Mouse (Mus musculus): ENCODE data around the gene Snw1. TPM values are rescaled to one million over a fixed set of nuclear protein-coding genes. Genes with fewer than 3 reads are reported as not detected.

Snw1 gene
- total RNA-seq, 2 experiments from 2014 or later, result 47.1 to 53.2 TPM

GRCm38 (mm10) chr12:87424516-87424915 is 47.6 kb downstream of the Snw1 start:
- intact Hi-C loops (cut with DNase I), result no loop called here
- no peak for DNase-seq

- intact Hi-C loops (cut with DNase I), result no loop called here
- no peak for DNase-seq
Observed at GRCm38 (mm10) chr12:87423700-87424099, 48.4 kb downstream of the Snw1 start.

GRCm38 (mm10) chr12:87421708-87422507 is 50.2 kb downstream of the Snw1 start:
- no peak for DNase-seq
- intact Hi-C loops (cut with DNase I), result no loop called here

GRCm38 (mm10) chr12:87419974-87420485 is 52.0 kb downstream of the Snw1 start:
- no peak for DNase-seq
- intact Hi-C loops (cut with DNase I), result loop anchor here (5.0 kb wide), 3 partner anchors 73 to 288 kb away; partner anchors contain the start of genes Ahsa1 and Vipas39

GRCm38 (mm10) chr12:87418921-87419320 is 53.2 kb downstream of the Snw1 start:
- DNase-seq, result no peak
- intact Hi-C loops (cut with DNase I), result loop anchor here (5.0 kb wide), 3 partner anchors 72 to 287 kb away; partner anchors contain the start of genes Ahsa1 and Vipas39

- peak; percentile 64 to 79 for DNase-seq
- intact Hi-C loops (cut with DNase I), result loop anchor here (5.0 kb wide), 3 partner anchors 69 to 284 kb away; partner anchors contain the start of genes Ahsa1 and Vipas39
Observed at GRCm38 (mm10) chr12:87416690-87417089, 55.4 kb downstream of the Snw1 start.

- intact Hi-C loops (cut with DNase I), result loop anchor here (5.0 kb wide), 3 partner anchors 68 to 283 kb away; partner anchors contain the start of genes Ahsa1 and Vipas39
- no peak for DNase-seq
Observed at GRCm38 (mm10) chr12:87415358-87415757, 56.7 kb downstream of the Snw1 start.

GRCm38 (mm10) chr12:87413179-87413790 is 58.8 kb downstream of the Snw1 start:
- DNase-seq, result peak; percentile 73 to 85
- intact Hi-C loops (cut with DNase I), result no loop called here

- intact Hi-C loops (cut with DNase I), result no loop called here
- no peak for DNase-seq
Observed at GRCm38 (mm10) chr12:87410999-87411398, 61.1 kb downstream of the Snw1 start.

- no peak for DNase-seq
- intact Hi-C loops (cut with DNase I), result no loop called here
Observed at GRCm38 (mm10) chr12:87409123-87409522, 63.0 kb downstream of the Snw1 start.

GRCm38 (mm10) chr12:87407869-87408605 is 64.0 kb downstream of the Snw1 start:
- intact Hi-C loops (cut with DNase I), result no loop called here
- peak; percentile 64 to 65 for DNase-seq

GRCm38 (mm10) chr12:87405721-87406120 is 66.4 kb downstream of the Snw1 start:
- DNase-seq, result no peak
- intact Hi-C loops (cut with DNase I), result no loop called here

- intact Hi-C loops (cut with DNase I), result no loop called here
- DNase-seq, result no peak
Observed at GRCm38 (mm10) chr12:87405165-87405564, 66.9 kb downstream of the Snw1 start.

GRCm38 (mm10) chr12:87401883-87402282 is 70.2 kb downstream of the Snw1 start:
- no peak for DNase-seq
- intact Hi-C loops (cut with DNase I), result no loop called here

- intact Hi-C loops (cut with DNase I), result no loop called here
- no peak for DNase-seq
Observed at GRCm38 (mm10) chr12:87399119-87399819, 72.8 kb downstream of the Snw1 start.

Small RNA genes within 50 kb of the gene (microRNA-seq; reads per million reads assigned to microRNA genes)
- 23.0 to 38.2 reads per million in 2 experiments for gene Mir3068

Other genes with a start within 250 kb of the Snw1 start
- gene Noxred1, start 233.5 kb downstream of the Snw1 start, total RNA-seq (2021), result under 1 TPM in 1 of 2 experiments, not detected in 1; 0.36 TPM
- 10 to 100 TPM; 33.2 to 34.0 TPM for gene Vipas39, start 206.0 kb downstream of the Snw1 start, total RNA-seq (2021)
- gene Ahsa1, start 205.8 kb downstream of the Snw1 start, total RNA-seq (2021), result 100 to 1,000 TPM; 103 to 108 TPM
- under 1 TPM in 1 of 2 experiments, not detected in 1; 0.43 TPM for gene Ism2, start 172.6 kb downstream of the Snw1 start, total RNA-seq (2021)
- gene Sptlc2, start 83.9 kb downstream of the Snw1 start, total RNA-seq (2021), result 10 to 100 TPM; 51.9 to 58.9 TPM
- gene Slirp, start 28.4 kb downstream of the Snw1 start, total RNA-seq (2021), result 100 to 1,000 TPM; 151 to 152 TPM
- gene Alkbh1, start 28.3 kb downstream of the Snw1 start, total RNA-seq (2021), result 10 to 100 TPM; 12.4 to 13.3 TPM
- gene Gm5788, start 22.4 kb upstream of the Snw1 start, total RNA-seq (2021), result not detected
- not detected for gene Gm8300, start 42.0 kb upstream of the Snw1 start, total RNA-seq (2021)
- gene Oog1, start 130.4 kb upstream of the Snw1 start, total RNA-seq (2021), result not detected
- gene Gm4027, start 146.6 kb upstream of the Snw1 start, total RNA-seq (2021), result not detected
- gene Gm16381, start 172.3 kb upstream of the Snw1 start, total RNA-seq (2021), result not detected

Data from heart, postnatal 10 days (tissue).